ENCODE assay signal across 23 mouse cellular contexts in genomic region chr2:169461491-169462039, GRCm38 (mm10).
A peak's percentile ranks its signal among the peaks of the same experiment; 100 is the strongest.
DNase-seq lines count a peak whose midpoint lies in the region; ATAC-seq lines count a peak whose summit lies in the region.
"Had no signal": no experiment of that assay in that cellular context is flagged by ENCODE, and none has a peak within 500 bp of the region (broad histone marks: within the 10 kb centered on the region; RNA-seq: fewer than 3 reads in every experiment).

No protein-coding gene starts in this region.

- no peak overlapping the region for H3K27ac ChIP-seq in forebrain, embryonic 14.5 days (ENCODE audit: low read depth, low read length)
- no peak overlapping the region for H3K27ac ChIP-seq in forebrain, embryonic 10.5 days
- no peak overlapping the region for H3K27ac ChIP-seq in midbrain, embryonic 11.5 days (ENCODE audit: low read depth, low read length)
- H3K27ac ChIP-seq in midbrain, embryonic 10.5 days (replicated peaks) = no peak overlapping the region
- H3K27ac ChIP-seq in midbrain, embryonic 16.5 days (ENCODE audit: low read length) = 0 out of 2 replicates have a peak overlapping the region, but pooled peaks have one; percentile 35
- H3K27ac ChIP-seq: forebrain, embryonic 15.5 days; liver, embryonic 14.5 days; lung, embryonic 15.5 days; midbrain, embryonic 12.5 days had no signal

- no peaks in the 10 kb centered on the region for H3K27me3 ChIP-seq in forebrain, embryonic 14.5 days (replicated peaks; ENCODE audit: control insufficient read depth, insufficient read depth, low read length)
- no peaks in the 10 kb centered on the region for H3K27me3 ChIP-seq in forebrain, embryonic 10.5 days (ENCODE audit: poor library complexity, severe bottlenecking)
- H3K27me3 ChIP-seq in midbrain, embryonic 11.5 days (ENCODE audit: control insufficient read depth, insufficient read depth, low read length) = no peaks in the 10 kb centered on the region
- H3K27me3 ChIP-seq in midbrain, embryonic 10.5 days (ENCODE audit: low read depth, poor library complexity, severe bottlenecking) = no peaks in the 10 kb centered on the region
- H3K27me3 ChIP-seq in midbrain, embryonic 16.5 days (ENCODE audit: control insufficient read depth, insufficient read depth, low read depth, low read length) = no peaks in the 10 kb centered on the region
- H3K27me3 ChIP-seq: forebrain, embryonic 15.5 days; lung, embryonic 15.5 days; midbrain, embryonic 12.5 days had no signal

- H3K9me3 ChIP-seq in forebrain, embryonic 14.5 days (replicated peaks; ENCODE audit: control insufficient read depth, low read length) = no peaks in the 10 kb centered on the region
- no peaks in the 10 kb centered on the region for H3K9me3 ChIP-seq in forebrain, embryonic 10.5 days
- H3K9me3 ChIP-seq in midbrain, embryonic 11.5 days (ENCODE audit: control insufficient read depth, low read length) = no peaks in the 10 kb centered on the region
- H3K9me3 ChIP-seq in midbrain, embryonic 10.5 days (replicated peaks) = no peaks in the 10 kb centered on the region
- no peaks in the 10 kb centered on the region for H3K9me3 ChIP-seq in midbrain, embryonic 16.5 days (replicated peaks; ENCODE audit: control insufficient read depth, low read length, poor library complexity, severe bottlenecking)
- H3K9me3 ChIP-seq: forebrain, embryonic 15.5 days; heart, embryonic 12.5 days; lung, embryonic 15.5 days; midbrain, embryonic 12.5 days had no signal

- no peak overlapping the region for H3K4me3 ChIP-seq in forebrain, embryonic 14.5 days (ENCODE audit: low read depth, low read length)
- no peak overlapping the region for H3K4me3 ChIP-seq in forebrain, embryonic 10.5 days
- no peak overlapping the region for H3K4me3 ChIP-seq in midbrain, embryonic 11.5 days (ENCODE audit: low read depth, low read length)
- no peak overlapping the region for H3K4me3 ChIP-seq in midbrain, embryonic 10.5 days
- H3K4me3 ChIP-seq in midbrain, embryonic 16.5 days (ENCODE audit: low read depth, low read length) = no peak overlapping the region
- H3K4me3 ChIP-seq: forebrain, embryonic 15.5 days; heart, embryonic 12.5 days; lung, embryonic 15.5 days; midbrain, embryonic 12.5 days had no signal

- peak; percentile 55 for DNase-seq in forebrain, embryonic 14.5 days (ENCODE audit: low spot score)
- no peak for DNase-seq in forebrain, embryonic 10.5 days (ENCODE audit: extremely low spot score, low spot score)
- DNase-seq in midbrain, embryonic 11.5 days (ENCODE audit: low spot score, missing footprints) = peak; percentile 59
- DNase-seq in midbrain, embryonic 10.5 days (ENCODE audit: low spot score) = no peak
- peak; percentile 52 for DNase-seq in embryo, embryonic 10.5 days (ENCODE audit: low spot score)
- DNase-seq: adrenal gland, postnatal 14 days; cerebellum, adult 18-20 months; cerebellum, postnatal 25 days; gastrocnemius, postnatal 36 days; kidney, adult 2 months; kidney, postnatal 10 days; layer of hippocampus, postnatal 36 days; lung, postnatal 4 days; thymus, adult 18-20 months had no signal

- no peaks in the 10 kb centered on the region for H3K4me1 ChIP-seq in forebrain, embryonic 14.5 days (ENCODE audit: control insufficient read depth, insufficient read depth, low read length)
- H3K4me1 ChIP-seq in forebrain, embryonic 10.5 days = no peaks in the 10 kb centered on the region
- H3K4me1 ChIP-seq in midbrain, embryonic 11.5 days (ENCODE audit: control insufficient read depth, insufficient read depth, low read length) = no peaks in the 10 kb centered on the region
- peaks cover 8% of the 10 kb centered on the region for H3K4me1 ChIP-seq in midbrain, embryonic 10.5 days
- H3K4me1 ChIP-seq in midbrain, embryonic 16.5 days (ENCODE audit: control insufficient read depth, insufficient read depth, low read length) = peaks cover 6% of the 10 kb centered on the region; the same call in 1 of the 2 replicates
- H3K4me1 ChIP-seq: forebrain, embryonic 15.5 days; heart, embryonic 12.5 days; lung, embryonic 15.5 days had no signal

- no peak overlapping the region for H3K4me2 ChIP-seq in forebrain, embryonic 14.5 days (ENCODE audit: low read length)
- H3K4me2 ChIP-seq in midbrain, embryonic 11.5 days = no peak overlapping the region
- H3K4me2 ChIP-seq in midbrain, embryonic 16.5 days (ENCODE audit: low read length) = no peak overlapping the region
- H3K4me2 ChIP-seq: forebrain, embryonic 15.5 days; heart, embryonic 12.5 days; lung, embryonic 15.5 days; midbrain, embryonic 12.5 days had no signal

- 85% methylated on average over 12 of the region's 12 CpGs for WGBS in forebrain, embryonic 14.5 days
- WGBS in forebrain, embryonic 10.5 days = 89% methylated on average over 12 of the region's 12 CpGs
- 77% methylated on average over 12 of the region's 12 CpGs for WGBS in midbrain, embryonic 11.5 days
- WGBS in midbrain, embryonic 10.5 days = 83% methylated on average over 12 of the region's 12 CpGs
- 59% methylated on average over 12 of the region's 12 CpGs for WGBS in midbrain, embryonic 16.5 days

- no peak for ATAC-seq in forebrain, embryonic 14.5 days
- ATAC-seq in midbrain, embryonic 11.5 days (ENCODE audit: low FRiP score) = no peak
- ATAC-seq in midbrain, embryonic 16.5 days = peak; percentile 60; the same call in 1 of the 2 replicates
- no peak for ATAC-seq in CD4-positive, CD25-positive, alpha-beta regulatory T cell, adult 4 months
- ATAC-seq: forebrain, embryonic 15.5 days; inflammation-experienced regulatory T-cells, adult 6 months had no signal

- H3K36me3 ChIP-seq in forebrain, embryonic 14.5 days (ENCODE audit: control insufficient read depth, insufficient read depth, low read length) = no peaks in the 10 kb centered on the region
- no peaks in the 10 kb centered on the region for H3K36me3 ChIP-seq in forebrain, embryonic 10.5 days (replicated peaks)
- H3K36me3 ChIP-seq in midbrain, embryonic 11.5 days (ENCODE audit: control insufficient read depth, insufficient read depth, low read length) = no peaks in the 10 kb centered on the region
- H3K36me3 ChIP-seq in midbrain, embryonic 10.5 days = no peaks in the 10 kb centered on the region
- no peaks in the 10 kb centered on the region for H3K36me3 ChIP-seq in midbrain, embryonic 16.5 days (ENCODE audit: control insufficient read depth, insufficient read depth, low read length)
- H3K36me3 ChIP-seq: forebrain, embryonic 15.5 days; G1E; heart, embryonic 12.5 days; lung, embryonic 15.5 days; midbrain, embryonic 12.5 days had no signal

- H3K9ac ChIP-seq in forebrain, embryonic 14.5 days (ENCODE audit: low read length) = no peak overlapping the region
- no peak overlapping the region for H3K9ac ChIP-seq in midbrain, embryonic 11.5 days (ENCODE audit: low read length)
- H3K9ac ChIP-seq in midbrain, embryonic 16.5 days (ENCODE audit: low read depth, low read length) = no peak overlapping the region
- H3K9ac ChIP-seq: forebrain, embryonic 15.5 days; heart, embryonic 12.5 days; liver, embryonic 14.5 days; lung, embryonic 15.5 days; midbrain, embryonic 12.5 days had no signal

Comparison
In these comparisons a context has a peak if more than half of its experiments do, and no peak if none do; other contexts are left out.
1. DNase-seq: peak in forebrain, embryonic 14.5 days (single experiment), midbrain, embryonic 11.5 days (single experiment) and embryo, embryonic 10.5 days (single experiment); none in forebrain, embryonic 10.5 days (single experiment) and midbrain, embryonic 10.5 days (single experiment).